Mouse (Mus musculus): Measurements from ENCODE around the gene Zcchc7.
A peak's percentile ranks its signal among the peaks of the same experiment; 100 is the strongest.
"Not testable (repeated sequence)": the region's sequence is repeated elsewhere in the genome, so short reads cannot be mapped to it uniquely, and the experiment has no call there.

Zcchc7 gene

DNA sequence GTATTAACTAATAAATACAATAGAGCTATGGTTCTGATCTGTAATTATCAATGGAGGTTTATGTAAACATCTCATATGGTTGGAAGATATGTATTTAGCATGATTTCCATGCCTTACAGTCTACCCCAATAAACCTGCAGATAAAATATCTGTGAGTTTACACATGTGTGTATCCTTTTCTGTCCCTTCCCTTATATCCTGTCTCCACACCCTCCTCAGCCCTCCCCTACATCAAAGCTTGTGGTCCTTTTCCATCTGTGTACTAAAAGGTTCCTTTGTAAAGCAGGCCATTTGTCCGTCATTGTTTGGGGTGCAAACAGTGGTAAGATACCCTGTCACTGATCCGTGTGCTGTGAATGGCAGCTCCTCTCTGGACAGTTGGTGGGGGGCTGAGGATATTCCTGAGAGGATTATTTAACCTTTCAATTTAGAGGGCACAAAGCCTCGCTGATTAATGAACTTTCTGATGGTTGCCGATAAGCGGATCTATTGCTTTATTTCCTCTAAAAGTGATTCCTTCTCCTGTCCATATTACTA, 161.7 kb downstream of the Zcchc7 start:
- no peak for DNase-seq (ENCODE audit: extremely low read depth, low read depth)

DNA sequence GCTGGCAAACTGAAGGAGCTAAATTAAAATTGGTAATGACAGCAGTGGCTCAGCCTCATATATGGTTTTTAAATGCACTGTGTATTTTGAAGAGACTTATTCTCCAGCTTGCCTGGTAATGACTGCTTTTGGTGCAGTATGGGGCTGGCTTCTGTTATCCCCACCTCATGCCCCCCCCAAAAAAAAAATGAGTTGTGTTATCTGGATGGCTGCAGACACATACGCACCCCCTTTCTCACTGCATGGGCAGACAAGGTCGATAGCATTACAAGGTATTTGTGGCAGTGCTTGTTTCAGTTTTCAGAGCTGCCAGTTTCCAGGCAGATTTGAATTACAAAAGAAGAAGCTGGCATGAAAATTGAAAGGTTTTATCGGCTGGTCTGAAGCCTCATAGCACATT, 162.2 kb downstream of the Zcchc7 start:
- DNase-seq (ENCODE audit: extremely low read depth, low read depth), result no peak

DNA sequence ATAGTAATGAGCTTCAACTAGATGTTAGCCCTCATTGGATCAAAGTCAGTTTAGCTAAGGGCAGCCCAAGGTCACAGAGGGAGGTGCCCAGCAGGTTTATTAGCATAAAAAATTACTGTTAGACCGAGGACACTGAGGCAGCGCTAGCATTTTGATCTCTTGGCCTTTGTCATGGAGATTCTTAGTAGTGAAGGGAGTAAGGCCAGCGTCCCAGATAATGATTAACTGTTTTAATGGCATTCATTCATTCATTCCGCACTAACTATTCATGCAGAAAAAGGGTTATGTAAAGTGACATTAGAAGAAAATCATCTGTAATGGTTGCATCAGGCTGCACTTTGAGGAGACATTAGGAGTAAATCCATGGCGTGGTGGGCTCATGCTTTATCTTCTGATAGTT, 165.2 kb downstream of the Zcchc7 start:
- DNase-seq (ENCODE audit: extremely low read depth, low read depth), result no peak

DNA sequence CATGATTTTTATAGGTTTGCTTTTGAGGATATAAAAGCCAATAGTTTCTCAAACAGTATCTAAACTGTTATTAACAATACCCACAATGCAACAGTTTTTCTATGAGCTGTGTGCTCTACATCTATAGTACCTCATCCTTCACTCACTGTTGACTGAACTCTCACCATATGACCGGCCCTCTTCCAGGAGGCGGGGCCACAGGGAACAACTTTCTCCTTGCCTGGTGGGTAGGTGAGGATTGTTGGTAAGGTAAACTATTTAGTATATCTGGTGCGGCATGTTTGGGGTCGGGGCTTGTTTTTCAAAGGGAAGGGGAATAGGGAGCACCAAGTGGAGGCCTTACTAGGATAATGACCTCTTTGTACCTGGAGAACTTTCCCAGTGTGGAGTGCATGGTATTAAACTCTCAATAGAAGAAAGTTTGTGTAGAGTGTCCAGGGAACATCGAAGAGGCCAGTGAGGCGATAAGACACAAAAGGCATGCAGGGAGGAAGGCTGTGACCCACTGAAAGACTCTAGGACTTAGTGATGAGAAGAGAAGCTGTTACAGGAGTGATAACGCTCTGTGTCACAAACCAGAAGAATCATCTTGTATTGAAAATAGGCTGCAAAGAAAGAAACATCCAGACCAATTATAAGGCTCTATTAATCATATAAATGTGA, 166.9 kb downstream of the Zcchc7 start:
- DNase-seq (ENCODE audit: extremely low read depth, low read depth), result no peak

DNA sequence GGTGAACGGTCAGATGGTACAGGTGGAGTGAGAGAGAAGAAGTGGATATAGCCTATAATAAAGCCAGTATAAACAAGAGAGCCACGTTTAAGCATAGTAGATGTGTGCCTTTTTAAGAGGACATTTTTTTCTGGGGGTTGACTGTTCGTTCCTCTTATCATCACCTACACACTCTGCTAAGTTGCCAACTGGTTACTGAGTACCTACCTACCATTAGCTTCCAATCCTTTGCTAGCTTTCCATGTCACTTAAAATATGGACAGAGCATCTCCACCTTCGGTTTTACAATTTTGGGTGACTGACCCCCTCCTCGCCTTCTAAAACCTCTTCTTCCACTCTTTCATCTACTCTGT, 167.4 kb downstream of the Zcchc7 start:
- DNase-seq (ENCODE audit: extremely low read depth, low read depth), result no peak

DNA sequence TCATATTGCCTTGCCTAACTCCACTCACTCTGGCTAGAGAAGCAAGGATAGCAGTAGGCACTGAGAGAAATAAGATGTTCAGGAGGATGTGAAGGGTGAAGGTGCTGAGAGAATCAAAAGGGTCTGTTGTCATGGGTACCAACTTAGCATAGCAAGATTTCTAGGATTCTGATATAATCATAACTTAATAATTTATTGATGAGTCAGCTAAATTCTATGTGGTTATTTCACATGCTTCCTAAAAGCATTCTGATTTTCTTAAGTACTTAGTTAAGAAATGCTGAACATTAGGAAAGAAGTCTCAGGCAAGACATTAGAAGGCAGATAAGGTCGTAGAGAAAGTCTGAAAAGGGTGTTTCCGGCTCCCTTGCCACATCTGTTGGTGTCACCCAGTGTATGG, 172.3 kb downstream of the Zcchc7 start:
- DNase-seq (ENCODE audit: extremely low read depth, low read depth), result no peak

DNA sequence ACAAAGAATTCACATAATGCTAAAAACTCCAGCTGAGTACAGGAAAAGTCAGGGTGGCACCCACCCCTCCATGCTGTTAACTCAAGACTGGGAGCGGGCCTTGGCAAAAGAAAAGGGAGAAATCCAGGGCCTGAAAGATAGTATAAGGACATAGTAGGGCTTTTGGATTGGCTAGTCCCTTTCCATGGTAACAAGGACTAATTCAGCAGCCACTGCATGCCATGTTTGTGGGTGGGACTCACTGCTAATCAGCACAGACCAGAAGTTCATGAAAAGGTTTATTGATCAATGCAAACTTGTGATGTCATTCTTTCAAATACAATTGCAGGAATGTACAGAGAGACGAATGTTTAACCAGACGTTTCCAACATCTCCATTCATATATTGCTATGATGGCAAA, 173.1 kb downstream of the Zcchc7 start:
- DNase-seq (ENCODE audit: extremely low read depth, low read depth), result no peak

DNA sequence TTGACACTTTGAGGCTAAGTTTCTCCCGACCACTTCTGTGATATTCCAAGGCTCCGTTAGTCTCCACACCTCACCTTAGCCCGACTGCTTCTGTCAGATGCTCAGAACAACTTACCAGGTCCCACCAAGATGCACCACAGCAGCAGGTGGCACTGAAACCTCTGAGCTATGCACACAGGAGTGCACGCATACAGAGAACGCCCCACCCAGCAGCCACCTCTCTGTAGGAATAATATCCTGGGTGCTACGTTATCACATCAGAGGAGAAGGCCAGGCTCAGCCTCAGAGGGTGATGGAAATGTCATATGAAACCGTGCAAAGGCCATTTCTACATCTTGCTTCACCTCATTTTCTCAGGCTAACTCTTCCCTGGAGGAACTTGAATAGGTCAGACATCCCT, 174.7 kb downstream of the Zcchc7 start:
- no peak for DNase-seq (ENCODE audit: extremely low read depth, low read depth)

DNA sequence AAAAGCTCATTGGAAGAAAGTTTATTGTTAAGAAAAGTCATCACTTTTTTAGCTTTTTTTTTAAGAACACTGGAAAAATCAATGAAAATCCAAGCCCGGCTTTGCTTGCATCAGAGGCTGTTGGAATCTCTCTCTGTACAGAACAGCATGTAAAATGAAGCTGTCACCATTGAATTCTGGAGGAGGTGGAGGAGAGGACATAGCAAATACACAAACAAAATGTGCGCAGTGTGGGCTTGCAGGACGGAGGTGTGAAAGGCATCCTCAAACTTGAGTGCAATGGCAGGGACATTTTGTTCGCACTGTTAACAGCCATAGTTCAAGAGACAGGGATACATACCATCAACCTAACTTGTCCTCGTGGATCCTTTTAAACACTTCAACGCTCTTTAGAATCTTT, 176.1 kb downstream of the Zcchc7 start:
- DNase-seq (ENCODE audit: extremely low read depth, low read depth), result no peak

DNA sequence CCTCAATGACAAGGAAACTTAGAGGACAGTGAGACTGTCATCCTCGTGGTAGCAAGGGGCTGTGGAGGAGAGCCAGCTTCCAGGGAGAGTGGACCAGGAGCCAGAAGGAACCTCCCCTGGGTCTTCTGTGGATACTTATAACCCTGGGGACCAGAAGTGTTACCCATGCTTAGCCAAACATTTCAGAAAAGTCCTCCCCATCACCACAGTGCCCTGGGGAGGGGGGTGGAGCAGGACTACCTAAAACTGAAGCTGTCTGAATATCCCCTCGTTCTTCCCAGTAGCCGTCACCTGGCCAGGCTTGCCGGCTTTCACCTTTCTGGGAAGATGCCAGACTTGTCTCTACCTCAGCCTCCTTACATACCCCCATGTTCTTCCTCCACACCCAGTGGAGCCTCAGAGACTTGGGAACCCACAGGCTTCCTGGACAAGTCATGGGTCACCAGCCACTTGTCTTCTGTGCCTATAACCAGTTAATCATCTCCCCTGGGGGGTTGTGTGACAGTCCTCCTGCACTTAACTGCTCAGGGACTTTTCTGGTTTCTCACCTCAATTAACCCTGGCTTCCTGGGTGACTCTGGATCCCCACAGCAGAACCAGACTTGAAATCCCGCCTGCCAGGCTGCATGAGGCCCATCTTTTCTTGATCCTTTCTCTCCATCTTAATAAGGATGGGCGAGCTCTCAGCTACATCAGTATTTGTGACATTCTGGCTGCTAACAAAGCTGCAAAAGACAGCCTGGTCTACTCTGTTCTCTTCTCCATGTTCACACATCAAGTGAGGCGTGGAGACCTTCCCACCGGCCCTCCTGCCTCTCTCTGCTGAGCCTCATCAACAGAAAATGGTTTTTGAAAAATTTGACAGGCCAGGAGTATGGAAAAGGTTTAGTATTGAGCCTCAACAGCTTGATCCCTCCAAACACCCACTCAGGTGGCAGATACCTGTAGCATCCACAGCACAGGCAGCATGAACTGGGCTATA, 183.0 kb downstream of the Zcchc7 start:
- no peak for DNase-seq (ENCODE audit: extremely low read depth, low read depth)

DNA sequence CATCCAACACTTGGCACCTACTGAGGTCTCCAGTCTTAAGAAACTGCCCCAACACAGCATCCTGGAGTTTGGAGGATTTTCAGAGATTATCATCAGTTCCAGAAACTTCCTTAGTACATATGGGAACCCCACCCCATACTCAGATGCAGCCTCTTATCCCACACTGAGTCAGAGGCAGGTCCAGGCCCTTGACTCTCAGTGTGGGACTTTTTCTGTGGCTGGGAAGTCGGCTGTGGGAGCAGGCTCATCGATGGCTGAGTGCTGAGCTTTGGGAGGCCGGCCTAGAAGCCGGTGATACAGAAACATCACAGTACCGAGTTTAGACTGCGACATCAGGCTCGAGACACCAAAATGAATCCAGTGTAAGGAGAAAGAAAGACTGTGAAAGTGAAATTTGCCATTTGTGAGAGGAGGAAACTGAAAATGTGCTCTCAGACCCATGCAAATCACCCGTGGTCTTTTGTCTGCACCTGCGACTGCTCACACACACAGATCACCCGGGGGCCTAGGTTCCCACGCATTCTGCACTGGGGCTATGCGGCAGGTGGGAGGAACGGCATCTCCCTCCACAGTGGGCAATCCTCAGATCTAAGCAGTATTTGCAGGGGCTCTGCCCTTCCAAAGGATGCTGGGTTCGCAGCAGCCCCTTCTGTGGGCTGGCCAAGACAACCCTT, 184.0 kb downstream of the Zcchc7 start:
- no peak for DNase-seq (ENCODE audit: extremely low read depth, low read depth)

DNA sequence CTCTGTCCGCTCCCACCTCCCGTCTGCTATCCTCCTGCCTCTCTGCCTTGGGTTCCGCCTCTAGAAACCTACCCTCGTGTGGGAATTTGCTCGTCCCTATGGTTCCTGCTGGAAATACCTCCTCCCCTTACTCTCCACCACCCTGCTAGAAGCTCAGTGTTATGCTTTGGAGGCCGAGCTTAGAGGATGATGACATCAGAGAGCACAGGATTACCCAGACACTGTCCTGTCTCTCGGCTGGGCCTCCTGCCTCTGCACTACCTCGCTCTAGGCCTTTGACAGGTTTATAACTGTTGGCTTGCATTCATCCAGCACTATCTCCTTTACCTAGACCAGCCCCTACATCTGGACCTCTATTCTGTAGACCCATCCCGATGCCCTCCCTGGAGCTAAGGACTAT, 184.6 kb downstream of the Zcchc7 start:
- no peak for DNase-seq (ENCODE audit: extremely low read depth, low read depth)

DNA sequence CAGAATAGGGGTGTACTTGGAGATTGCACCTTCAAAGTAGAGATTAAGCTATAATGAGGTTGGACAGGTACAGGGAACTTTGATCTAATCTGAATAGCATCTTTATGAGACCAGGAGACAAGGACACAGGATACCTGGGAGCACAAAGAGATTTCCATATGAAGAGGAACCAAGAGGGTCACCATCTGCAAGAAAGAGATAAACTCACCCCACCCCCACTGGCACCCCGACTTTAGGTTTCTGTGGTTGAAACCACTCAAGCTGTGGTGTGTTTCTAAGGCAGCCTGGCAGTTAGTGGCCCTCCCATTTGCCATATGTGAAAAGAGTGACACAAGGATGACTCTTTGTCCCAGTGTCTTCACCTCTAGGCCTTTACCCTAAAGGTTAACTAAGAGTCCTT, 186.6 kb downstream of the Zcchc7 start:
- DNase-seq (ENCODE audit: extremely low read depth, low read depth), result peak; percentile 80

DNA sequence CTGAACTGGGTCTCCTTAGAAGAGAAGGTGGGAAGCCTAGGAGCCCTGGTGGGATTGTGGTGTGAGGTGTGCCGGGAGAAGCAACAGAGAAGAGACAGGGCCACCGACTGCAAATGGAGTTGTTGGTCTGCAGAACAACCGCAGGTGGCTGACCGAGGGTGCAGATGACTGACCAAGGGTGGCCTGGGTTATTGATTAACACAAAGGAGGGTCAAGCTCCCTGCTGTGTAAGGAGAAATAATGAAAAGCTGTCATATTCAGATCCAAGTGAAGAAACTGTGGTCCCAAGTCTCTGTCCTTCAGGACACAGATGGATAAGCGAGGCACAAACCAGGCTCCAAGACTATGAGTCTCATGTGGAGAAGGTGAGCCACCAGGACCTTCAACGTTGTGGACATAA, 187.8 kb downstream of the Zcchc7 start:
- no peak for DNase-seq (ENCODE audit: extremely low read depth, low read depth)

DNA sequence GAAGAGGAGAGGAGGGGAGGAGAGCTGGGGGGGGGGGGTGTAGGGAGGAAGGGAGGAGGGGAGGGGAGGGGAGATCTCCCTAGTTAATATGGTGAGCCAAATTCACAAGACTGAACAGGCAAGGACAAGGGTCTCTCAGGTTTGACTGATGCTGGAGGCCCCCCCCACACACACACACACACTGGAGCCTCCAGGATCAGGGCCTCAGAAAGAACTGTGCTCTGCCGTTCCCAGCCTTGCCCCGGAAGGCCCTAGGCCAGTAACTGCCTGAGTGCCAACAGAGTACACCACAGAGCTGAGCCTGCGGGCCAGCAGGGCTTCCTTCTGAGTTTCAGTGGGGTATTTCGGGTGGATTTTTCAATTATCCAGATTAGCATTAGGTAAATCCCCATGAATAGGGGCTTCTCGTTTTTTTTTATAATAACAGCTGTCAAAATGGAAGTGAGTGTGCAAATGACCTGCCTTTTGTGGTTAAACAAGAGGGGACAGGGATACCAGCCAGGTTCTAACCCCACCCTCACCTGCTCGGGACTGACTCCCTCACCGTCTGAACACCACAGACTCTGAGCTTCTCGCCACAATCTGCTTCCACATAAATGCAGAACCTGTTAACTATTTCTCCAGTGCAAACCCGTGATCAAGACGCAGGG, 188.9 kb downstream of the Zcchc7 start:
- DNase-seq (ENCODE audit: extremely low read depth, low read depth), result no peak

DNA sequence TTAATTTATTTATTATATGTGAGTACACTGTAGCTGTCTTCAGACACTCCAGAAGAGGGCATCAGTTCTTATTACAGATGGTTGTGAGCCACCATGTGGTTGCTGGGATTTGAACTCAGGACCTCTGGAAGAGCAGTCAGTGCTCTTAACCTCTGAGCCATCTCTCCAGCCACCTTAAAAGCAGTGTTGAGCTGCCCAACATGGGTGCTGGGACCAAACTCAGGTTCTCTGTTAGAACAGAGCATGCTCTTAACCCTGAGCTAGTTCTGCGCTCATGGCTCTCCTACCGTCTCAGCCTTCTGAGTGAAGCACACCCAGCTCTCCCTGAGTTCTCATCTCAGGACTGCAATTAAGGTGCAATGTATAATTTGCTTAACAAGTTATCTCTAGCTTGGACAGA, 190.4 kb downstream of the Zcchc7 start:
- DNase-seq (ENCODE audit: extremely low read depth, low read depth), result not testable (repeated sequence)

DNA sequence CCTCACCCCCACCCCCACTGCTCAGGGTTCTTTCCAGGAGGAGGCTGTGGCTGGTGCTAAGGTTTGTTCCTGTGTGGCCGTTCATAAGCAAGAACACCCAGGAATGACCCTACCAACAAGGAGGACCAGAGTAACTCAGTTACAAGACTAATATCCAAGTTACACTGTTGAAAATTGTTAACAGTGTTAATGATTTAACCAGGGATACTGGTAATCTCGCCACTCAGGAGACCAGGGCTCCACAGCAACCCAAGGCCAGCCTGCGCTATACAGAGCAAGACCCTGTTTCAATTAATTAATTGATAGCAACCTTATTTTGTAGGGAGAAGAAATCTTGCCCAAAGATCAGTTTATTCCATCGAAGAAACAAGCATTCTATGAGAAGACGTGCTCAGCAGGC, 191.8 kb downstream of the Zcchc7 start:
- DNase-seq (ENCODE audit: extremely low read depth, low read depth), result no peak

DNA sequence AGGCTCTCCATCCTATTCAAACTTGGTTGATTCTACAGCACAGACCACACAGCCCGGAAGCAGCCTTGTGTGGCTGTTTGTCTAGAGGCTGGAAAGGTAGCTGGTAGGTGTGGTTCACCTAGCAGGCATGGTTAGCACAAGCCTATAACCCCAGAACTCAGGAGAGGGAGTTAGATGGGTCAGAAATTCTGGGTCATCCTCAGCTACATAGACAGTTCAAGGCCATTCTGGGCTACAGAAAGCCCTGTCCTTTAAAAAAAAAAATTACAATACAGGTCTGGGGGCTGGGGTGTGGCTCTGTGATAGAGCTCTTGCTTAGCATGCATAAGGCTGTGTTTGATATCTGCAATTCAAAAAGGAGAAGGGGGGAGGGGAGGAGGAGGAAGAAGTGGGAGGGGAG, 192.6 kb downstream of the Zcchc7 start:
- no peak for DNase-seq (ENCODE audit: extremely low read depth, low read depth)

DNA sequence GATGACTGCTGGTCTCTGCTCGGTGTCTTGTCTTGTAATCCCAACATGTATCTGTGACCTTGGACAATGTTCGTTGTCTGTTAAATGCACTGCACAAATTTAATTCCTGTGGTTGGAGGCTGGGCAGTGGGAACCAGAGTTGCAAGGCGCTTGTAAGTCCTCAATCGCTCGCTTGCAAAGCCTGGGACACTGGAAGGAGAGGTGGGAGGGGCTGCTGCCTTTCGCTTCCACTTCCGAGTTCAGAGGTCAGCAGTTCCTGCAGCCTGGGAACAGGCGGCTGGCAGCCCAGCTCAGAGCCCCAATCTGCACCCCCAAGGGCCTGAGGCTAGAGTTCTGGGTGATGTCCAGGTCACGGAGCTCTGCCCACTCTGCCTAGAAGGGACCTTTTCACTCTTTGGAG, 197.4 kb downstream of the Zcchc7 start:
- DNase-seq (ENCODE audit: extremely low read depth, low read depth), result no peak

DNA sequence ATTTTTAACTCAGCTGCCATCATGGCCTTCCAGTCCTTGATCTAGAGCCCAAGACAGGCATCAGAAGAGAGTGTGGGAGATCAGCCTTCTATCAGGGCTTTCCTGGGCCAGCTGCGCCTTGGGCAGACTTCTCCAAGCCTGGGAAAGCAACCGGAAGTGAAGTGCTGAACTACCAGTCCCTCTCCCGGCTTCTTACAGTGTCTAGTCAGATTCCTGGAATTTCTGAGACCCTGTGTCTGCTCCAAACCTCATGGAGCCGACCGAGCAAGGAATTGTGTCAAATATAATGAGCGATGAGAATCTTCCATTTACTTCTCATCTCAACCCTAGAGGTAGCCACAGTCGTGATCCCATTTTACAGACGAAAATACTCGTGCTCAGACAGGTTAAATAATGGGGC, 203.1 kb downstream of the Zcchc7 start:
- DNase-seq (ENCODE audit: extremely low read depth, low read depth), result no peak

DNA sequence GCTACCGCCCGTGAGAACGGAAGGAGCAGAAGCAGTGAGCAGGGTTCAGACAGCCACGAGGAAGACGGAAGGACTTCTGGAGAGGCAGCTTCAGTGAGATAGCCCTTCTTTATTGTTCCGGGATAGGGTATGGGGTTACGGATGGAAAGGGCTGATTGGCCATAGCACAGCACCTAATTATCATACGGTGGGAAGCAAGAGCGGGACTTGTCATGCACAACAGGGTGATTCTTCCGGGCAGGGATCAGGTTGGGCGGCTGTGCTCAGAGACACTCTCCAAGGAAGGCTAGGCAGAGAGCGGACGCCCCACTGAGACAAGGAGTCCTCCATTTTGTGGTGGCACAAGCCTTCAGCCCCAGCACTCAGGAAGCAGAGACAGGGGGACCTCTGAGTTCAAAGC, 203.5 kb downstream of the Zcchc7 start:
- DNase-seq (ENCODE audit: extremely low read depth, low read depth), result no peak

DNA sequence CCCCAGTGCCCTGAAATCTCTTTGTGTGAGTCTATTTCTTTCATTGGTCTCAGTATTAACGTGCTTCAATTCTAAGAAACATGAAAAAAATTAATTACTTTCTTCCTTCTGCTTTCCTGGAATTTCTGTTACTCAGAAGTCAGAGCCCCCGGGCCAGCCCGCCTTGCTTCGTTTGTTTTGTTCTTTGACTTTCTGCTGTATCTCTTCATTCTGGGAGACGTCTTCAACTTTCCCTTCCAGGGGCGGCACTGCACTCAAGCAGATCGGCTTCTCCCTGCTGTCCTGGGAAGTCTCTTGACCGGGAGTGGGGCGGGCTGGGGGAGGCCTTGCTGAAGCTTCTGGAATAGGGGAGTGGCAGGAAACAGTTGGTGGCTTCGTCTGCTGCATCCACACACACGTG, 207.5 kb downstream of the Zcchc7 start:
- DNase-seq (ENCODE audit: extremely low read depth, low read depth), result peak; percentile 42

Measured in MEL-GATA-1-ER (cell line).